Mouse (Mus musculus) hindbrain, embryonic 12.5 days (tissue): Measurements from ENCODE around the gene Olfr60. TPM values are rescaled to one million over a fixed set of nuclear protein-coding genes. Genes with fewer than 3 reads are reported as not detected.

Experiments used
- ATAC-seq: fragments of 200-750 bp; cut with Nextera tagmentation; 2 replicates; pipeline ENCODE4 v1.8.0; 2017; ENCODE audit warnings: moderate TSS enrichment; ENCODE audit not compliant: low FRiP score
- H3K27ac ChIP-seq: fragments of 300-500 bp; sonication (generic); 2 replicates; pipeline ENCODE4 v1.5.1; 2016; ENCODE audit warnings: mild to moderate bottlenecking
- H3K27me3 ChIP-seq: fragments of 300-500 bp; sonication (generic); 2 replicates; pipeline ENCODE4 v1.6.1; 2016; ENCODE audit warnings: mild to moderate bottlenecking
- H3K36me3 ChIP-seq: fragments of 300-500 bp; sonication (generic); 2 replicates; pipeline ENCODE4 v1.6.1; 2016; ENCODE audit warnings: mild to moderate bottlenecking
- H3K4me1 ChIP-seq: fragments of 300-500 bp; sonication (generic); 2 replicates; pipeline ENCODE4 v1.6.1; 2016
- H3K4me2 ChIP-seq: fragments of 300-500 bp; sonication (generic); replicated peaks from 2 replicates; pipeline ENCODE4 v1.6.1; 2016; ENCODE audit warnings: mild to moderate bottlenecking
- H3K4me3 ChIP-seq: fragments of 300-500 bp; sonication (generic); 2 replicates; pipeline ENCODE4 v1.5.1; 2016; ENCODE audit warnings: mild to moderate bottlenecking
- H3K9ac ChIP-seq: fragments of 300-500 bp; sonication (generic); 2 replicates; pipeline ENCODE4 v1.6.1; 2016; ENCODE audit warnings: mild to moderate bottlenecking, moderate library complexity
- H3K9me3 ChIP-seq: fragments of 300-500 bp; sonication (generic); replicated peaks from 2 replicates; pipeline ENCODE4 v1.6.1; 2016; ENCODE audit warnings: mild to moderate bottlenecking
- WGBS: fragments of 180-500 bp; shearing (Covaris S2); methylation state at CpG from one replicate; pipeline ENCODE4 v1.1.7; 2016; 5-methylcytosine and 5-hydroxymethylcytosine counted together
- polyA plus RNA-seq: library from polyadenylated mRNA; unstranded; fragments of >200 nt; fragmentation: Nextera tagmentation; extraction: Ambion mirVana; gene quantifications from 2 replicates; pipeline ENCODE4 v1.2.1, GENCODE M21; 2016

Gene Olfr60
- not detected in 2 replicates for polyA plus RNA-seq

DNA sequence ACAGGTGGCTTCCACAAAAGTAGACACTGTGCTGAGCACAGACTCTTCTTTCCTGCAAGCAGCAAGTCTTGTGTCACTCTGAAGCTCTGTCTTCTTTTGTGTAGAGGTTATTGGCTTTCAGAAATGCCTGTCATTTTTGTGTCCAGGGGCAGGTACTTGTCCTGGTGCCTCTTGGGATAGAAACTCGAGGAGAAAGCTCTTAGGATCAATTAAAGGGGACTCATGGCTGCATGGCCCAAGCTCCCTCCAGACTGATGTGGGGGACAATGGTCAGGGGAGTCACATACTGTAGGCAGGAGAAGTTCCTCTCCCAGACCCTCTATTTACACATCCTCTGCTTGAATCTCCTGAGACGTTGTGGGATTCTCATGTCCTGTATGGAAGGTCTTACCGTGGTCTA, at the start of gene Olfr60:
Gene Olfr60, minus strand, starts transcription at position 101 of the 400 bp plus-strand sequence.
- Histone ChIP-seq H3K4me3 (no peak within 1 kb of the TSS), H3K9ac (no peak within 1 kb of the TSS), H3K4me1 (no peaks in the 10 kb centered on the region), H3K36me3 (no peaks in the 10 kb centered on the region), H3K4me2 (no peak within 1 kb of the TSS), H3K27me3 (no peaks in the 10 kb centered on the region), H3K9me3 (no peaks in the 10 kb centered on the region), H3K27ac (no peak within 1 kb of the TSS)
- 62% methylated on average over 3 of the region's 3 CpGs for WGBS
- ATAC-seq: no peak

- Histone ChIP-seq H3K27me3 (no peaks in the 10 kb centered on the region), H3K9ac (no peak within 1 kb of the TSS), H3K4me2 (no peak within 1 kb of the TSS), H3K4me1 (no peaks in the 10 kb centered on the region), H3K9me3 (0 out of 2 replicates have a peak, but pooled peaks cover 3% of the 10 kb centered on the region), H3K36me3 (no peaks in the 10 kb centered on the region), H3K27ac (no peak within 1 kb of the TSS), H3K4me3 (no peak within 1 kb of the TSS)
- 100% methylated on average over 1 of the region's 1 CpGs for WGBS
- no peak for ATAC-seq
These were observed 41.3 kb upstream of the Olfr60 start, which contains the start of gene Olfr531 for GRCm38 (mm10) chr7:140402818-140403217. Gene Olfr531 (minus strand): TSS chr7:140402918.

DNA sequence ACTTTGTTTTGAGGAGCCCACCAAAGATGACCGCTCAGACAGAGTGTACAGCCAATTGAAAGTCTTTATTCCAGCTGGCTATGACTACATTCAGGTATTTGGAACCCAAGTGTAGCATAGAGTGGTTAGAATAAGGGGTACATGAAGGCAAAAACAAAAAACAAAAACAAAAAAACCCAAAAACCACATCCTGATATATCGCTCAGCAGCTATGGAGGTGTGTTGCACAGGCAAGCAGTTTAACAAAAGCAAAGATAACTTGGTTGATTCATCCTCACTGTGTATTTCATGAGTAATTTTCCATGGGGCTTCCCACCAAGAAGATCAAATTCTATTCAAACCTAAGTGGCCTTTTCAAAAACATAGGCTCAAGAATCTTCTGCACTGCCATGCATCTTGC, 15.4 kb upstream of the Olfr60 start:
- Histone ChIP-seq H3K4me2 (no peak overlapping the region), H3K27ac (no peak overlapping the region), H3K9ac (no peak overlapping the region), H3K36me3 (no peaks in the 10 kb centered on the region), H3K4me3 (no peak overlapping the region), H3K4me1 (no peaks in the 10 kb centered on the region), H3K9me3 (no peaks in the 10 kb centered on the region), H3K27me3 (no peaks in the 10 kb centered on the region)
- ATAC-seq: no peak
- 98% methylated on average over 2 of the region's 2 CpGs for WGBS

DNA sequence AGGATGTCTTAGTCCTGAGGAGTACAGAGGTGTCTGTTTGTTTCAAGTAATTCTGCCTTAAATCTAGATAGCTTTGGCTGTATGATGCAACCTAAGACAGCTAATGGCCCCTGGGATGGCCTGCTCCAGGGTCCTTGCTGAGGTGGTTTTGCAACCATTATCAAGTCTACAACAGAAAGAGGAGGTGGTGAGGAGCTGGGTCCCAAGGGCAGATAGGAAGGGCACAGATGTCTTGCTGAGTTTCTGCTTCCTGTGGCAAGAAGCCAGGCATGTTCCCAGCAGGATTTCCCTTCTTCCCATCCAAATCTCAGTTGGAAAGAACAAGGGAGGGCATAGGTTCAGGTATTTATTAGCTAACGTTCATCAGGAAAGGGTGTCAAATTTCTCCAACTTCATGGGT, 14.8 kb upstream of the Olfr60 start, which contains the start of gene Olfr530:
Gene Olfr530, minus strand, starts transcription at position 101 of the 400 bp plus-strand sequence.
- H3K9me3 ChIP-seq: no peaks in the 10 kb centered on the region

DNA sequence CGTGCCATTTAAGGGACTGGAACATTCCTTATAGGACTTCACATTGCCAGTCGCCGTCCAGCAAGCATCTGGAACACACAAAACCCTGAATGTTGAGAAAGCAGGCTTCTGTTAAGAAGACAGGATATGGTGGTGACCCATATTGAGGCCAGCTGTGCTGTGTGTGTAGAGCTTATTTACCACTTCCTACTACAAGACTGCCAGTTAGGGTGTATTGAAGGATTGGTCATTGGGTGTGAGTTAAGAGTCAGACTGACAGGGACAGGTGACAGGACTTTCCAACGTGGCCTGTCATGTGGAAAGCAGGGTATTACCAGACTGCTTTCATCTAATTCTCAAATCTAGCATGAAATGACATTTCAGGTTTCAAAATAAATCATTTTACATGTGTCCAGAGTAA, 12.8 kb upstream of the Olfr60 start:
- Histone ChIP-seq H3K27me3 (no peaks in the 10 kb centered on the region), H3K4me3 (no peak overlapping the region), H3K4me2 (no peak overlapping the region), H3K36me3 (no peaks in the 10 kb centered on the region), H3K4me1 (no peaks in the 10 kb centered on the region), H3K27ac (no peak overlapping the region), H3K9ac (no peak overlapping the region), H3K9me3 (no peaks in the 10 kb centered on the region)
- 69% methylated on average over 4 of the region's 4 CpGs for WGBS
- no peak for ATAC-seq

More for the DNA sequence above, 14.8 kb upstream of the Olfr60 start, which contains the start of gene Olfr530:
- no peak within 1 kb of the TSS for H3K27ac ChIP-seq
- no peak for ATAC-seq
- no peaks in the 10 kb centered on the region for H3K4me1 ChIP-seq
- no peaks in the 10 kb centered on the region for H3K36me3 ChIP-seq
- WGBS: 33% methylated on average over 1 of the region's 1 CpGs
- H3K9ac ChIP-seq: no peak within 1 kb of the TSS
- H3K27me3 ChIP-seq: no peaks in the 10 kb centered on the region
- no peak within 1 kb of the TSS for H3K4me2 ChIP-seq
- no peak within 1 kb of the TSS for H3K4me3 ChIP-seq

- H3K4me1 ChIP-seq: no peaks in the 10 kb centered on the region
- H3K9ac ChIP-seq: no peak within 1 kb of the TSS
- no peak within 1 kb of the TSS for H3K4me3 ChIP-seq
- H3K9me3 ChIP-seq: no peaks in the 10 kb centered on the region
- no peak within 1 kb of the TSS for H3K4me2 ChIP-seq
- H3K27me3 ChIP-seq: no peaks in the 10 kb centered on the region
- no peaks in the 10 kb centered on the region for H3K36me3 ChIP-seq
- 77% methylated on average over 2 of the region's 2 CpGs for WGBS
- ATAC-seq: no peak
- H3K27ac ChIP-seq: no peak within 1 kb of the TSS
These were observed 27.8 kb downstream of the Olfr60 start, which contains the start of gene Olfr527 for GRCm38 (mm10) chr7:140333717-140334116. Gene Olfr527 (plus strand): TSS chr7:140334017.

GRCm38 (mm10) chr7:140329766-140330304, 31.6 kb downstream of the Olfr60 start:
- 53% methylated on average over 1 of the region's 1 CpGs for WGBS
- Histone ChIP-seq H3K27me3 (no peaks in the 10 kb centered on the region), H3K4me1 (no peaks in the 10 kb centered on the region), H3K4me3 (no peak overlapping the region), H3K36me3 (no peaks in the 10 kb centered on the region), H3K27ac (no peak overlapping the region), H3K4me2 (no peak overlapping the region), H3K9ac (no peak overlapping the region), H3K9me3 (no peaks in the 10 kb centered on the region)
- no peak for ATAC-seq

DNA sequence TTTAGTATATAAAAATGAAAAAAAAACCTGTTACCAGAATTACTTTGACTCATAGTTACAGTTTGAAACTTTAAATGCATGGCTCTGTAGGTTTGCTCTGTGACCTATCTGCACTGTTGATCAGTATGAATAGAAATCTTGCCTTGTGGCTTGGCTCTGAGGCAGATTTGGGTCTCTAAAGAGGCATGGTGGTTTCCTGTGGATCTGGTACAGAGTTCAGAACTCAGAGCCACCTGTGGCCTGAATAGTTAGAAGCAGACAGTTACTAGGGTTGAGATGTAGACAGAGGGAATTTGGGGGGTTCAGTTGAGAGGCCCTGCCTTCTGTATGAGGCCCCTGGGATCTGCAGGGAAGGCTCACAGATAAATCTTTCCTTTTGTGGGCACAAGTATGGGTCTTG, 40.3 kb downstream of the Olfr60 start:
- H3K36me3 ChIP-seq: no peaks in the 10 kb centered on the region
- no peaks in the 10 kb centered on the region for H3K9me3 ChIP-seq
- H3K27ac ChIP-seq: no peak overlapping the region
- no peaks in the 10 kb centered on the region for H3K27me3 ChIP-seq
- no peak overlapping the region for H3K4me2 ChIP-seq
- no peak overlapping the region for H3K4me3 ChIP-seq
- no peak overlapping the region for H3K9ac ChIP-seq
- no peaks in the 10 kb centered on the region for H3K4me1 ChIP-seq
- no peak for ATAC-seq

DNA sequence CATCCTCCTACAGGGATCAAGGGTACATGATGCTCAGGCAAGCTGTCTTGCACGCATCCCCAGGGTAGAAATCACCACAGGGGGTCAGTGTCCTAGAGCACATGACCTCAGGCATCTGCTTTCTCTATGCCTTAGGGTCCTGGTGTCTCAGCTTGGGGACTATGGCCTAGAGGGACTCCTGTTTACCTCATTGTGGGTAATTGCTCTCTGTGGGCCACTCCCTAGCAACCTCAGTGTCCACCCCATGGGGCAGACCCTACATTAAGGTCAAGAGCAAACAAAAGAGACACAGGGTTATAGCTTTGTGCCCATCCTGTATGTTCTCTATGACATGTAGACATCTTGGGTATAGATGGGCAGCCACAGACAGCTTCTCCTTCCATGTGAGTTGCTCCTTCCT, 40.9 kb downstream of the Olfr60 start, which contains the start of gene Olfr525:
Gene Olfr525, plus strand, starts transcription at position 301 of the 400 bp plus-strand sequence.
- no peaks in the 10 kb centered on the region for H3K9me3 ChIP-seq
- ATAC-seq: no peak
- WGBS: 65% methylated on average over 1 of the region's 1 CpGs
- no peak within 1 kb of the TSS for H3K27ac ChIP-seq
- H3K36me3 ChIP-seq: no peaks in the 10 kb centered on the region
- no peaks in the 10 kb centered on the region for H3K4me1 ChIP-seq
- H3K4me3 ChIP-seq: no peak within 1 kb of the TSS
- H3K27me3 ChIP-seq: no peaks in the 10 kb centered on the region
- no peak within 1 kb of the TSS for H3K9ac ChIP-seq
- H3K4me2 ChIP-seq: no peak within 1 kb of the TSS

DNA sequence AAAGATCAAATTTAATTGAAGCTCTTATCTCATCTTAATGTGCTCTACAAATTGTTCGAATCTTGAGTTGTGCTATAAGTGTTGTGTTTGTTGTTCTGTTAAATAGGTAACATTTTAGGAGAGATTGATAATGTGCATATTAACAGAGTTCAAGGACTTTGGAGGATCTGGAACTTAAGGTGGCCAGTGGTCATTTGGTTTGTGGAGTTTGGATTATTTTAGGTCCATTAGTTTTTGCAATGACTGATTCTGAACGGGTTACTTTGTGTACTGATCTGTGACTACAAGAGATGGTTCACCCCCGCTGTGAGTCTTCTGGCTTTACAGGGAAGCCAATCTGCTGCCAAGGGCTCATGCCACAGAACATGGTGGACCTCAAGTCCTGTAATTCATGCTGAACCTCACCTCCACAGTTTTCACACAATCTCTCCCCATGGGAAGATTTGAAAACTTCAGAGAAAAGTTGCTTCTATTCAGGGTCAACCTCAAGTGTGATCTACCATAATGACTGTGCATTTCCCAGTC, 41.5 kb downstream of the Olfr60 start:
- Histone ChIP-seq H3K36me3 (no peaks in the 10 kb centered on the region), H3K4me2 (no peak overlapping the region), H3K9me3 (no peaks in the 10 kb centered on the region), H3K9ac (no peak overlapping the region), H3K4me1 (no peaks in the 10 kb centered on the region), H3K27me3 (no peaks in the 10 kb centered on the region), H3K27ac (no peak overlapping the region), H3K4me3 (no peak overlapping the region)
- 81% methylated on average over 3 of the region's 3 CpGs for whole genome bisulfite sequencing
- no peak for ATAC-seq

DNA sequence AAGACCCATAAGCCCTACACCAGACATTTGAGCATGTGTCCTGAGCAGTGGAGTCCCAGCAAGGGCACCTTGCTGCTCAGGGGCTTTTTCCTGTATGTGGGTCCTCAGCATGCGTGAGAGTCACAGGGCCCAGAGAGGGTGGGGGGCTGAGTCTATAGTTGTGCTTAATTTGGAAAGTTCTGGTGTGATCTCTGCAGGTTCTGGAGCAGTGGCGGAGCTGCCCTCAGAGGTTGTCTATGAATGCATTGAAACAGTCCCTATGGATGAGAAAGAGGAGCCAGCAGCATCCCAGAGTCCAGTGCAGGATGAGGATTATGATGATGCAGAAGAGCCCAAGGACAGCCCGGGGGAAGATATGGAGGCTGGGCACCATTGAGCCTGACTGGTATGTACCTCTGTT, 62.1 kb downstream of the Olfr60 start:
- Histone ChIP-seq H3K4me1 (no peaks in the 10 kb centered on the region), H3K4me3 (no peak overlapping the region), H3K9me3 (no peaks in the 10 kb centered on the region), H3K4me2 (no peak overlapping the region), H3K27me3 (no peaks in the 10 kb centered on the region), H3K36me3 (no peaks in the 10 kb centered on the region), H3K9ac (no peak overlapping the region), H3K27ac (no peak overlapping the region)
- no peak for ATAC-seq
- 87% methylated on average over 3 of the region's 3 CpGs for WGBS

DNA sequence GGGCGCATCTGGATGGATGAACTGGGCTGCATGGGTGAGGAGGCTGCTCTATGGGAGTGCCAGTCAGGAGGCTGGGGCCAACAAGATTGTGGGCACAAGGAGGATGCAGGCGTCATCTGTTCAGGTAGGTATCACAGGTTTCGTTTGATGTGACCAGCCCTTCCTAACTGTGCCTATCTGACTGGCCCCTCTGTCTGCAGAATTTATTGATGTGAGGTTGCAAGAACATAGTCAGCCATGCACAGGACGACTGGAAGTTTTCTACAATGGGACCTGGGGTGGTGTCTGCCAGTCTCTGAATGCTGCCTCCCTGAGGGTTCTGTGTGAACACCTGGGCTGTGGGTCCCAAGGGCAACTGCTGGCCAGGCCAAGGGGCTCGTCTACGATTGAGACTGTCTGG, 64.6 kb downstream of the Olfr60 start:
- WGBS: 82% methylated on average over 6 of the region's 6 CpGs
- H3K9ac ChIP-seq: no peak overlapping the region
- no peaks in the 10 kb centered on the region for H3K36me3 ChIP-seq
- no peak overlapping the region for H3K4me2 ChIP-seq
- no peak for ATAC-seq
- no peaks in the 10 kb centered on the region for H3K4me1 ChIP-seq
- H3K27ac ChIP-seq: no peak overlapping the region
- no peaks in the 10 kb centered on the region for H3K27me3 ChIP-seq
- H3K9me3 ChIP-seq: no peaks in the 10 kb centered on the region
- H3K4me3 ChIP-seq: no peak overlapping the region

GRCm38 (mm10) chr7:140295746-140296145, 65.7 kb downstream of the Olfr60 start:
- Histone ChIP-seq H3K4me3 (no peak overlapping the region), H3K9me3 (no peaks in the 10 kb centered on the region), H3K4me2 (no peak overlapping the region), H3K4me1 (no peaks in the 10 kb centered on the region), H3K36me3 (no peaks in the 10 kb centered on the region), H3K27ac (no peak overlapping the region), H3K27me3 (no peaks in the 10 kb centered on the region), H3K9ac (no peak overlapping the region)
- no peak for ATAC-seq
- 95% methylated on average over 9 of the region's 9 CpGs for WGBS
